Mouse (Mus musculus): Measurements from ENCODE around the gene Ankrd13a. TPM values are rescaled to one million over a fixed set of nuclear protein-coding genes. Genes with fewer than 3 reads are reported as not detected.
A peak's percentile ranks its signal among the peaks of the same experiment; 100 is the strongest.

Ankrd13a gene
- polyA plus RNA-seq, 1 experiment from 2014 or later: 50.1 TPM

DNA sequence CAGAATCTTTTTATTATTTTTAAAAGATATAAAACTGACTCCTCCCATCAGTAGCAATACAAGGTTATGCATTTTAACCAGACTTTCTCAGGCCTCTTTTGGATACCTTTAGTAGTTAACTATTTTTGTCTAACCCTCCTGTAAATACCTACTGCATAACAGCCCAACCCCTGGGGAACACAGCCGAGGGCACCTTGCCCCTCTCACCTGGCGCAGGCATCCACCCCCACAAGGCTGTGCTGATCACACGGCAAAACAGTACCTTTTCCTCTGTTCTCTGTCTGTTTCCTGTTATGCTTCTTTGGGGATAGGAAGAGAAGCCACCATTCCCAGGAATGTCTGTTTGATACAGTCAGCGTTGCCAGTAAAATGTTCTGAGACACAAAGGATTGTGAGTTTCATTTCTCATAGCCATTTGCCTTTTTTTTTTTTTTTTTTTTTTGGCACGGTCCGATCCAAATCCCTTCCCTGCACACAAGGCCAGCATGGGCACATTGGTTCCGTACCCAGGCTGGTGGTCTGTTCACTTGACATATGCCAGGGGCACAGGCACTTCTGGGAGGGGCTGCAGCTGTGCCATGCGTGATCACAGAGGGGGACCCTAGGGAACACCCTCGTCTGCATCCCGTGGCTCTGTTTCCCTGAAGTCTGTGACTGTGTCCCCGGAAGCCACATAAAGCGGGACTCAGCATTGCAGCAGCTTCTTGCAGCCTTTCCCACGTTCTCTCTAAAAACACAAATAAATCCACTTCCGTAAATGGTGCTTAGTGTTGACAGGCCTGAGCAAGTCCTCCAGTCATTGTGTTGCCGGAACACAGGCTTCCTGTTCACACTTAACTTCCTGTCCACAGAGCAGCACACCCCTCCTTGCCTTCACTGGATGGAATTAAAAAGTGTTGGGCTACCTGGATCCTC is 31.2 kb downstream of the Ankrd13a start:
- Histone ChIP-seq H3K27ac (replicated peaks) (no peak overlapping the region), H3K27me3 (ENCODE audit: low read depth, poor library complexity, severe bottlenecking) (no peaks in the 10 kb centered on the region), H3K36me3 (peaks cover 97% of the 10 kb centered on the region), H3K4me1 (peaks cover 20% of the 10 kb centered on the region), H3K4me3 (no peak overlapping the region), H3K9me3 (replicated peaks) (no peaks in the 10 kb centered on the region)
- 87% methylated on average over 15 of the region's 15 CpGs for WGBS
- no peak for DNase-seq (ENCODE audit: low spot score)

DNA sequence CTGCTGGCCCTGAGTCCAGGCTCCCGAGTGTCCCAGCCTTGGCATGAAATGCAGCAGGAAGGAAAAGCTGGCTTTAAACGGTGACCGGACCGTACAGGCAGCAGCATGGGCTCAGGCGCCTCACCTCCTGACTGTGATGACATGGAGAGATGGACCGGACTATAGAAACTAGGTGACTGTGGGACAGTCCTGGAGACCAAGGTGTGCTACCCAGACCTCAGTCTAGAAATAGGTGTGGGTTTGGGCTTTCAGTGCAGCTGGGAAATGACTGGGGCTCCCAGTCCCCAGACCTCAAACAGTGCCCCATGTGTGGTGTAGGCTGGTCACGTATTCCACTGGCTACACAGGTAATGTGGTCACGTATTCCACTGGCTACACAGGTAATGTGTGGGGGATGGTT is 32.2 kb downstream of the Ankrd13a start:
- Histone ChIP-seq H3K9me3 (replicated peaks) (no peaks in the 10 kb centered on the region), H3K27ac (replicated peaks) (no peak overlapping the region), H3K4me3 (no peak overlapping the region), H3K4me1 (peaks cover 20% of the 10 kb centered on the region), H3K36me3 (peaks cover 99% of the 10 kb centered on the region), H3K27me3 (ENCODE audit: low read depth, poor library complexity, severe bottlenecking) (no peaks in the 10 kb centered on the region)
- no peak for DNase-seq (ENCODE audit: low spot score)
- WGBS: 85% methylated on average over 8 of the region's 8 CpGs

DNA sequence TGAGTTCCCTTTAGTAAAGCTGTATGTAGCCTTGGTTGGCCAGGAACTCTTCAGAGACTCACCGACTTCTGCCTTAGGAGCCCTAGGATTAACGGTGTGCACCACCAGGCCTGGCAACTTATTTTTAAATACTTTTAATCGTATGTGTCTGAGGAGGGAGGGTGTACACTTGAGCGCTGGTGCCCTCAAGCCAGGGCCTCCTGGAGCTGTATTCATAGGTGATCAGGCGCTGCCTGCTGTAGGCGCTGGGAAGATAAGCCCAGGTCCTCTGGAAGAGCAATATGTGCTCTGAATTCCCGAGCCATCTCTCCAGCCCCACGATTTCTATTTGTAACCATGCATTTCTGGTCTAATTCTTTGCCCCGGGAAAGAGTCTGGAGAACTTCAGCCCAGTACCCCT is 32.6 kb downstream of the Ankrd13a start:
- Histone ChIP-seq H3K27ac (replicated peaks) (no peak overlapping the region), H3K36me3 (peaks cover 98% of the 10 kb centered on the region)
- DNase-seq (ENCODE audit: low spot score): no peak

DNA sequence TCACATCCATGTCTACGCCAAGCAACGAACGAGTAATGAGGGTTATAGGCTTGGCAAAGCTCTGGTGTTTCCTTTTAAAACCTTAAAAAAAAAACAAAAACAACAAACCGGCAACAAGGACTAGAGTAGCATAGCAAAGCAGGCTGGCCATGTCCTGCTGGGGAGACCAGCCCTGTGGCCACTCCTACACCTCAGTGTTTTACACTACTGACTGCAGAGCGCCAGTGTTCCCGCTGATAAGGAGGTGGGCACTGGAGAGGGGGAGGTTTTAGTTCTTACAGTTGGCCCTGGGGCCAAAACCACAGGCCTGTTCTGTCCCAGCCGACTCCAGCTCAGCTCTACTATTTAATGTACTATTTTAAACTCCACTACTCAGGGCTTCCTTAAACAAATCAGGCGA is 33.0 kb downstream of the Ankrd13a start:
- no peak for DNase-seq (ENCODE audit: low spot score)
- Histone ChIP-seq H3K4me1 (peaks cover 26% of the 10 kb centered on the region), H3K36me3 (peaks cover 98% of the 10 kb centered on the region), H3K4me3 (no peak overlapping the region), H3K27ac (replicated peaks) (no peak overlapping the region), H3K27me3 (ENCODE audit: low read depth, poor library complexity, severe bottlenecking) (no peaks in the 10 kb centered on the region), H3K9me3 (replicated peaks) (no peaks in the 10 kb centered on the region)
- 37% methylated on average over 8 of the region's 8 CpGs for WGBS

More for the DNA sequence above, 32.6 kb downstream of the Ankrd13a start:
- H3K27me3 ChIP-seq (ENCODE audit: low read depth, poor library complexity, severe bottlenecking): no peaks in the 10 kb centered on the region
- 54% methylated on average over 9 of the region's 9 CpGs for WGBS
- H3K9me3 ChIP-seq (replicated peaks): no peaks in the 10 kb centered on the region
- H3K4me1 ChIP-seq: peaks cover 22% of the 10 kb centered on the region
- H3K4me3 ChIP-seq: no peak overlapping the region

DNA sequence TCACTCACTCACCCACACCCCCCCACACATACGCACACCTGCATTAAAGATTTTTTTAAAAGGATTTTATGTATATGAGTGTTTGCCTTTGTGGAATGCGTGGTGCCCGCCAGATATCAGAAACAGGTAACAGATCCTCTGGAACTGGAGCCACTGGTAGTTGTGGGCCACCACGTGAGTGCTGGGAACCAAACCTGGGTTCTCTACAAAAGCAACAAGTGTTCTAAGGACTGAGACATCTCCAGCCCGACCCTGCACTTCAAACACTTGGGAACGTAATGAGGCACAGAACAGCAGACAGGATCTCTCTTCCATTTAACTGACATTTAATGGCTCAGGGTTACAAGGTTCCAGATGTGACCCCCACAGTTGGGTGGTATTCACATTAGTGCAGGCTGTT is 33.4 kb downstream of the Ankrd13a start:
- no peak for DNase-seq (ENCODE audit: low spot score)
- H3K27me3 ChIP-seq (ENCODE audit: low read depth, poor library complexity, severe bottlenecking): no peaks in the 10 kb centered on the region
- H3K36me3 ChIP-seq: peaks cover 97% of the 10 kb centered on the region
- no peak overlapping the region for H3K27ac ChIP-seq (replicated peaks)
- WGBS: 77% methylated on average over 6 of the region's 6 CpGs
- peaks cover 30% of the 10 kb centered on the region for H3K4me1 ChIP-seq
- H3K4me3 ChIP-seq: no peak overlapping the region
- no peaks in the 10 kb centered on the region for H3K9me3 ChIP-seq (replicated peaks)

DNA sequence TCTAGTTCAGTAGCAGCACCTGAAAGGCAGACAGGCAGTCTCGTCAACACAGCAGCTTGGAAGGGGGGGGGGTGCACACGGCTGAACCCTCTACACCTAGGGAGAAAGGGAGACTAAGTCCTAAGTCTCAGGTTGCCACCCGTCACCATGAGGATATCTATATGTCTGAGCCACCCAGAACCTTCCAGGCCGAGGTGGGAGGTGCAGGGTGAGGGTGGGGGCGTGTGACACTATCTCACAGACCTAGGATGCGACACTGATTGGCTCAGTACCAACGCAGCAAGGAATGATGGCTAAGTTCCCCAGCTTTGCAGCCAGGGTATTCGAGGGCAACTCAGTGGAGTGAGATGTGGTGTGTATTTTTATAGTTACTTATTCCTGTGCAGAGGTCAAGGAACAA is 33.9 kb downstream of the Ankrd13a start:
- WGBS: 83% methylated on average over 8 of the region's 8 CpGs
- H3K9me3 ChIP-seq (replicated peaks): no peaks in the 10 kb centered on the region
- peaks cover 92% of the 10 kb centered on the region for H3K36me3 ChIP-seq
- no peak for DNase-seq (ENCODE audit: low spot score)
- H3K27ac ChIP-seq (replicated peaks): no peak overlapping the region
- no peaks in the 10 kb centered on the region for H3K27me3 ChIP-seq (ENCODE audit: low read depth, poor library complexity, severe bottlenecking)
- H3K4me3 ChIP-seq: no peak overlapping the region
- H3K4me1 ChIP-seq: peaks cover 32% of the 10 kb centered on the region

DNA sequence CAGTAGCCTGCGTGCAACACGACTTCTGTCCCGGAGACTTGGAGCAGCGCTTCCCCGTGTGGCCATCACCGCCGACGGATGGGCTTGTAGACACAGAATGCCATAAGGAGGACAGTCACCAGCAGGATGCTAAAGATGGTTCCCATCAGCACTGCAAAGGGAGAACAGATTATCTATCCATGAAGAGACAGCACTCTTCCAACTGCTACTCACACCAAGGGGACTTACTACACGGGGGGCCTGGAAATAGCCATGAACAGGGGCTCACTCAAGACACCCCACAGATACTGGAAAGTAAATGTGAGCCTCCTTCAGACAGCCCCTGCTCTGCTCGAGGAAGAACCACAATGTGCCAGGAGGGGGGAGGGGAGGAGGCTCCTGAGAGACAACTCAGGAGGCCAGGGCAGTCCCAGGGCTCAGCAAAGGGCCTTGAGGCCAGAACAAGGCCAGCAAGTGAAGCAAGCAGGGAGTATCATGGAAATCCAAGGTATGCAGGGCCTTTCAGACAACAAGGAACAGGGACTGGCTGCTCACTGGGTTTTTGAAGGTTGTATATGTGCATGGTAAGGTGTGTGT is 34.8 kb downstream of the Ankrd13a start:
- DNase-seq (ENCODE audit: low spot score): no peak
- Histone ChIP-seq H3K9me3 (replicated peaks) (no peaks in the 10 kb centered on the region), H3K27me3 (ENCODE audit: low read depth, poor library complexity, severe bottlenecking) (no peaks in the 10 kb centered on the region), H3K4me3 (no peak overlapping the region), H3K27ac (replicated peaks) (0 out of 2 replicates have a peak overlapping the region, but pooled peaks have one; percentile 17), H3K36me3 (peaks cover 83% of the 10 kb centered on the region), H3K4me1 (peaks cover 32% of the 10 kb centered on the region)
- WGBS: 78% methylated on average over 10 of the region's 10 CpGs

DNA sequence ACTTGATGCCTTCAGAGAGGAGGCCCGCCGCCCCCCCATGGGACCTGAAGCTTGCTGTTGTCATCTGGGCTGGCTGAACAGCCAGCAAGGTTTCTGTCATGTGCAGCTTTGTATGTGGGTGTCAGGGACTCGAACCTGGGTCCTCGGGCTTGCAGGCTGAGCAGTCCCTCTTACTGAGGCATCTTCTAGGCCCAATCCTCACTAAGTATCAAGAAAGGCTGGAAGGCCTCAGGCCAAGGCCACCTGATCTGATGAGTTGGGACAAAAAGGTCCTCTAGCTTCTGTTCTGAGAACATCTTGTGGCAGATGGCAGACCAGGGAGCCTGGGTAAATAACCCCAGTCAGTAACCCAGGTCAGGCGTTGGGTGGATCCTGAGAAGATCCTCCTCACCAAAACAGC is 35.3 kb downstream of the Ankrd13a start:
- H3K27me3 ChIP-seq (ENCODE audit: low read depth, poor library complexity, severe bottlenecking): no peaks in the 10 kb centered on the region
- DNase-seq (ENCODE audit: low spot score): no peak
- peaks cover 29% of the 10 kb centered on the region for H3K4me1 ChIP-seq
- 93% methylated on average over 5 of the region's 5 CpGs for WGBS
- no peaks in the 10 kb centered on the region for H3K9me3 ChIP-seq (replicated peaks)
- no peak overlapping the region for H3K27ac ChIP-seq (replicated peaks)
- H3K4me3 ChIP-seq: no peak overlapping the region
- H3K36me3 ChIP-seq: peaks cover 77% of the 10 kb centered on the region

DNA sequence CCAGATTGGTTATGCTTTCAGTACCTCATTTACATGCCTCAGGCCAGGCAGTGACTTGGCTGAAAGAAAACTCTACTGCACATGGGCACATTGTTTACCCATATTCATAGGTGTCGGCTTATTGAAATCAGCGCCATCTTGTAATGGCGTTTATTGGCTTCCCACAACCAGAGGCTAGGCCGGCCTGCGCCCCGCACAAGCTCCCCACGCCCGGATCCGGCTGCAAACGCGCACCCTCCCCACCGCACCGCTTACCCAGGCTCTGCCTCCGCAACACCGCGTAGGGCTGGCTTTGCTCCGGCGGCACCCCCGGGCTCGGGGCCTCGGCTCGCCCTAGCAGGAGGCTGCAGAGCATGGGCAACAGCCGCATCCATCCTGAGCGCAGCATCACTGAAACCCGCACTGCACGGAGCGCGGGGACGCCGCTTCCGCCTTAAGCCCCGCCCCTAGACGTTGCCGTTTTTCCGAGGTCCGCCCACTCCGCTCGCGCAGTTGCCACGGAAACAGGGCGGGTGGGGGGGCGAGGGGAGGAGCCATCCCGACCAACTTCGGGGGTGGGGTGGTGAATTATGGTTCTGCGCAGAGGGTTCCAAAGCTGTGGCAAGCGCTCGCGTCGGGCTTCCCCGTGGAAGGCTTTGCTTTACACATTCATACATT is 39.2 kb downstream of the Ankrd13a start:
- Histone ChIP-seq H3K36me3 (peaks cover 43% of the 10 kb centered on the region), H3K4me3 (peak overlapping the region; percentile 85), H3K9me3 (replicated peaks) (no peaks in the 10 kb centered on the region), H3K27me3 (ENCODE audit: low read depth, poor library complexity, severe bottlenecking) (no peaks in the 10 kb centered on the region), H3K27ac (replicated peaks) (peak overlapping the region; percentile 96), H3K4me1 (peaks cover 32% of the 10 kb centered on the region)
- under 1% methylated on average over 50 of the region's 50 CpGs for WGBS
- peak; percentile 90 for DNase-seq (ENCODE audit: low spot score)

DNA sequence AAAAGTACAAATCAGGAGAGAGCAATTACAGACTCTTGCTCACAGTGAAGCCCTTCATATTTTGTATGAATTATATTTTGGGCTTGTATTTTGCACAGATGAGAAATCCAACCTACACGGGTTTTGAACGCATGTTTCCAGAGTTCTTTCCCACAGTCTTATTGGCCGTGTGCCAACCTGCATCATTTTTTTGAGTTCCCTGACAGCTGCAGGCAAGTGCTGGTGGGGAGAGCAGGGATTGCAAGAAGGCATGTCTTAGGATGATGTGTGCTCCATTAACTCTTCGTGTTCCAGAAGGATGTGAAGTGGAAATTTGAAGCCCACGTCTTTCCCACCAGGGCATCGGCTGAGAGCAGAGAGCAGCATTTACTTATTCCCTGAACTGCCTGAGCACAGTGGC is 42.1 kb downstream of the Ankrd13a start:
- Histone ChIP-seq H3K4me1 (peaks cover 18% of the 10 kb centered on the region), H3K27me3 (ENCODE audit: low read depth, poor library complexity, severe bottlenecking) (no peaks in the 10 kb centered on the region), H3K9me3 (replicated peaks) (peaks cover 3% of the 10 kb centered on the region; the same call in 1 of the 2 replicates), H3K27ac (replicated peaks) (no peak overlapping the region), H3K4me3 (no peak overlapping the region), H3K36me3 (peaks cover 34% of the 10 kb centered on the region)
- no peak for DNase-seq (ENCODE audit: low spot score)
- WGBS: 75% methylated on average over 6 of the region's 6 CpGs

DNA sequence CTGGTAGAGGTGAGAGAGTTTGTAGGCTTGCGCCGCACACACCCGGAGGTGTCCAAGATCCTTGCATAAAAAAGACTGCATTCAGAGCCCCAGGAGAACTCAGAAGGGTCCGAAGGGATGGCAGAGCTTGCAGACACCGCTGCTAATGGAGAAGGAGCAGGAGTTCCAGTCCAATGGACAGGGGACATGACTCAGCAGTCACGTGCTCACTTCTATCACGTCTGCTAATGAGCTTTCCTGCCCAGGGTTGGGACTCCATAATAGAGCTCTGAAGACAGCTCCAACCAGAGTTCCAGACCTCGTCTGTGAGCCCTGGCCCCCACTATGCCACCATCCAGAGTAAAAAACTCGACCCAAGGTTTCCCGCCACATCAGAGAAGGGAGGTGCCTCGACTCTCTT is 43.6 kb downstream of the Ankrd13a start:
- Histone ChIP-seq H3K36me3 (peaks cover 31% of the 10 kb centered on the region), H3K27me3 (ENCODE audit: low read depth, poor library complexity, severe bottlenecking) (no peaks in the 10 kb centered on the region), H3K4me3 (no peak overlapping the region), H3K4me1 (peaks cover 13% of the 10 kb centered on the region; the same call in 1 of the 2 replicates), H3K9me3 (replicated peaks) (peaks cover 11% of the 10 kb centered on the region; the same call in 1 of the 2 replicates), H3K27ac (replicated peaks) (no peak overlapping the region)
- 79% methylated on average over 11 of the region's 11 CpGs for WGBS
- no peak for DNase-seq (ENCODE audit: low spot score)

DNA sequence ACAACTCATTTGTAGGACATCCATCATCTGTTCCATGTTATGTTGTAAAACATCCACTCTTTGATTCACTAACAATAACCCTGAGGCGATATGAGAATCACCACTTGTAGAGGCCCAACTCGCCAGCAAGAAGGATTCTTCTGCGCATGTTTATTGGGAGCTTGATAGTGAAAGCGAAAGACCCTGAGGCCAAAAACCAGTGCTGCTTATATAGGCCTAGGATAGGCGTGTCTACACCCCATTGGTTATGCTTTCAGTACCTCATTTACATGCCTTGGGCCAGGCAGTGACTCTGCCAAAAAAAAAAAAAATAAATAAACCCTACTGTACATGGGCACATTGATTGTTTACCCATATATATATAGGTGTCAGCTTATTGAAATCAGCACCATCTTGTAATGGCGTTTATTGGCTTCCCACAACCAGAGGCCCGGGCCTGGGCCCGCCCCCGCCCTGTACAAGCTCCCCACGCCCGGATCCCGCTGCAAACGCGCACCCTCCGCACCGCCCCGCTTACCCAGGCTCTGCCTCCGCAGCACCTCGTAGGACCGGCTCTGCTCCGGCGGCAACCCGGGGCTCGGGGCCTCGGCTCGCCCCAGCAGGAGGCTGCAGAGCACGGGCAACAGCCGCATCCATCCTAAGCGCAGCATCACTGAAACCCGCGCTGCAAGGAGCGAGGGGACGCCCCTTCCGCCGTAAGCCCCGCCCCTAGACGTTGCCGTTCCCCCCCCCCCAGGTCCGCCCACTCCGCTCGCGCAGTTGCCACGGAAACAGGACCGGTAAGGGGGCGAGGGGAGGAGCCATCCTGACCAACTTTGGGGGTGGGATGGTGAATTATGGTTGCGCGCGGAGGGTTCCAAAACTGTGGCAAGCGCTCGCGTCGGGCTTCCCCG is 48.6 kb downstream of the Ankrd13a start, which contains the start of gene 1500011B03Rik:
1500011B03Rik (minus strand) TSS at position 673 of the 893 bp plus-strand sequence.
- peak; percentile 93 for DNase-seq (ENCODE audit: low spot score)
- peak within 1 kb of the TSS; percentile 90 for H3K4me3 ChIP-seq
- H3K36me3 ChIP-seq: peaks cover 27% of the 10 kb centered on the region
- no peaks in the 10 kb centered on the region for H3K27me3 ChIP-seq (ENCODE audit: low read depth, poor library complexity, severe bottlenecking)
- 8% methylated on average over 53 of the region's 53 CpGs for WGBS
- H3K9me3 ChIP-seq (replicated peaks): peaks cover 11% of the 10 kb centered on the region; the same call in 1 of the 2 replicates
- H3K27ac ChIP-seq (replicated peaks): peak within 1 kb of the TSS; percentile 95
- peaks cover 16% of the 10 kb centered on the region for H3K4me1 ChIP-seq
